In the genomic region with DNA sequence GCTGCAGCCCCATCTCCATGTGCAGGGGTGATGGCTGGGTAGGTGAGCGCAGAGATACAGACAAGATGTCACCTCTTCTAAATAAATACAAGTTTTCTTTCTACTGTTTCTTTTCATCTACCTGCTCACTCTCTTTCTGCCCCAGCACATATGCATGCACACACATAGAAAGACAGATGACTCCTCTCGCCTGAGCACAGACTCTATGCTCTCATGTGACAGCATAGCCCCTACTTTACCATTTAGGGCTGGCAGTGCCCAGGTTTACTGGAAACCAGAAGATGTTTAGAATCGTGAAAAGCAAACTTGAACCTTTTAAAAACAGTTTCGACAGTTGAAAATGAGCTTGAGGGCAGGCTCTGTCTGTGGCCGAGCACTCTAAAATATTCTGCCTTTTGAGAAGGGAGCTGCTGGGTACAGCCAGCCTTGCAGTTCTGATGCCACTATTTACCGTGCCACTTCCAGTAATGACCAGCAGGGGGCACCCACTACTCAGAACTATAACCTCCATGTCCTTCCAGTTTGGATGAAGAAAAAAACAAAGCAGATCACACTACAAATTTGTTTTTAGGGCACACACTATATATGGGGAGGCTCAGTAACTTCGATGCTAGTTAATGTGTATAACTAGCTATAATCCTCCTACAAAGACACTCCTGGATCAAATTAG, we compare ENCODE assay signal across 9 mouse cellular contexts. TPM values are rescaled to one million over a fixed set of nuclear protein-coding genes. Genes with fewer than 3 reads are reported as not detected.
DNase-seq lines count a peak whose midpoint lies in the region; ATAC-seq and TF ChIP-seq lines count a peak whose summit lies in the region.
"Had no signal": no experiment of that assay in that cellular context is flagged by ENCODE, and none has a peak within 500 bp of the region (broad histone marks: within the 10 kb centered on the region; RNA-seq: fewer than 3 reads in every experiment).

No protein-coding gene starts in this region.

- H3K4me1 ChIP-seq in liver, embryonic 12.5 days, result no peaks in the 10 kb centered on the region
- no peaks in the 10 kb centered on the region for H3K4me1 ChIP-seq in kidney, adult 2 months (ENCODE audit: control insufficient read depth, insufficient read depth, low read length)
- H3K4me1 ChIP-seq in limb, embryonic 10.5 days, result no peaks in the 10 kb centered on the region
- H3K4me1 ChIP-seq in neural tube, embryonic 11.5 days (ENCODE audit: control insufficient read depth, insufficient read depth, low read length), result no peaks in the 10 kb centered on the region
- H3K4me1 ChIP-seq: embryonic facial prominence, embryonic 13.5 days had no signal

- WGBS in liver, embryonic 12.5 days (ENCODE audit: insufficient replicate concordance), result 28% methylated on average over 7 of the region's 7 CpGs
- WGBS in kidney, adult 2 months, result 31% methylated on average over 7 of the region's 7 CpGs
- WGBS in limb, embryonic 10.5 days, result 38% methylated on average over 7 of the region's 7 CpGs
- WGBS in neural tube, embryonic 11.5 days, result 36% methylated on average over 7 of the region's 7 CpGs

- no peak for ATAC-seq in liver, embryonic 12.5 days
- ATAC-seq in neural tube, embryonic 11.5 days (ENCODE audit: insufficient read depth, low FRiP score, low TSS enrichment), result no peak; the same call in 1 of the 2 replicates

- peak; percentile 72 for TF ChIP-seq CTCF in kidney, adult 2 months (conservative IDR thresholded peaks at IDR 0.05; ENCODE audit: insufficient read depth, insufficient read length, low read depth, low read length)

- no peak for TF ChIP-seq POLR2A in kidney, adult 2 months (IDR thresholded peaks at IDR 0.05; ENCODE audit: low read depth, low read length)

- H3K27ac ChIP-seq in liver, embryonic 12.5 days, result no peak overlapping the region
- no peak overlapping the region for H3K27ac ChIP-seq in kidney, adult 2 months (ENCODE audit: insufficient read depth, low read depth, low read length)
- no peak overlapping the region for H3K27ac ChIP-seq in limb, embryonic 10.5 days
- H3K27ac ChIP-seq in neural tube, embryonic 11.5 days (ENCODE audit: low read depth, low read length), result no peak overlapping the region
- H3K27ac ChIP-seq: embryonic facial prominence, embryonic 13.5 days had no signal

- H3K9me3 ChIP-seq in liver, embryonic 12.5 days (replicated peaks), result no peaks in the 10 kb centered on the region
- no peaks in the 10 kb centered on the region for H3K9me3 ChIP-seq in limb, embryonic 10.5 days (replicated peaks)
- no peaks in the 10 kb centered on the region for H3K9me3 ChIP-seq in neural tube, embryonic 11.5 days (ENCODE audit: control insufficient read depth, low read length)
- H3K9me3 ChIP-seq: embryonic facial prominence, embryonic 13.5 days had no signal

- 0 out of 2 replicates have a peak, but pooled peaks cover 6% of the 10 kb centered on the region for H3K27me3 ChIP-seq in liver, embryonic 12.5 days (replicated peaks)
- H3K27me3 ChIP-seq in kidney, adult 2 months (replicated peaks; ENCODE audit: control insufficient read depth, insufficient read depth, low read length), result no peaks in the 10 kb centered on the region
- no peaks in the 10 kb centered on the region for H3K27me3 ChIP-seq in limb, embryonic 10.5 days (ENCODE audit: low read depth, poor library complexity, severe bottlenecking)
- no peaks in the 10 kb centered on the region for H3K27me3 ChIP-seq in neural tube, embryonic 11.5 days (ENCODE audit: control insufficient read depth, insufficient read depth, low read length)

- H3K4me3 ChIP-seq in liver, embryonic 12.5 days, result no peak overlapping the region
- H3K4me3 ChIP-seq in kidney, adult 2 months (ENCODE audit: insufficient read depth, low read depth, low read length), result no peak overlapping the region
- H3K4me3 ChIP-seq in limb, embryonic 10.5 days, result no peak overlapping the region
- H3K4me3 ChIP-seq in neural tube, embryonic 11.5 days (ENCODE audit: low read depth, low read length), result no peak overlapping the region
- H3K4me3 ChIP-seq: embryonic facial prominence, embryonic 13.5 days had no signal

- H3K36me3 ChIP-seq in liver, embryonic 12.5 days, result no peaks in the 10 kb centered on the region
- no peaks in the 10 kb centered on the region for H3K36me3 ChIP-seq in kidney, adult 2 months (ENCODE audit: control insufficient read depth, insufficient read depth, low read length)
- H3K36me3 ChIP-seq in limb, embryonic 10.5 days, result no peaks in the 10 kb centered on the region
- H3K36me3 ChIP-seq in neural tube, embryonic 11.5 days (ENCODE audit: control insufficient read depth, insufficient read depth, low read length), result no peaks in the 10 kb centered on the region
- H3K36me3 ChIP-seq: embryonic facial prominence, embryonic 13.5 days had no signal

- H3K9ac ChIP-seq in liver, embryonic 12.5 days, result no peak overlapping the region
- no peak overlapping the region for H3K9ac ChIP-seq in neural tube, embryonic 11.5 days (ENCODE audit: low read length)
- H3K9ac ChIP-seq: embryonic facial prominence, embryonic 13.5 days had no signal

- peak; percentile 66 for DNase-seq in liver
- DNase-seq in cerebellum, postnatal 10 days, result peak; percentile 91 to 93
- DNase-seq in frontal cortex, postnatal 14 days (ENCODE audit: low spot score in 2 of 2), result peak; percentile 72 to 89
- DNase-seq in kidney, adult 2 months, result peak; percentile 80
- DNase-seq in limb, embryonic 10.5 days (ENCODE audit: low spot score), result peak; percentile 86
- DNase-seq in neural tube, embryonic 11.5 days (ENCODE audit: low spot score), result peak; percentile 84
- DNase-seq in testis, postnatal 14 days (ENCODE audit: low spot score), result peak; percentile 28

- H3K4me2 ChIP-seq in liver, embryonic 12.5 days, result no peak overlapping the region
- no peak overlapping the region for H3K4me2 ChIP-seq in neural tube, embryonic 11.5 days (ENCODE audit: low read depth)
- H3K4me2 ChIP-seq: embryonic facial prominence, embryonic 13.5 days had no signal

RNA-seq across cellular contexts. Expression of a gene that starts 47.3 kb away (rescaled TPM):
- polyA plus RNA-seq in liver, embryonic 12.5 days (2016; fragmentation: Nextera tagmentation; extraction: Ambion mirVana), result not detected in 2 replicates
- polyA plus RNA-seq in kidney, adult 2 months (2012; rRNA removed), result not detected in 2 replicates
- polyA plus RNA-seq in limb, embryonic 10.5 days (2016; fragmentation: Nextera tagmentation; extraction: Ambion mirVana), result not detected in 2 replicates
- polyA plus RNA-seq in neural tube, embryonic 11.5 days (2014; fragmentation: Nextera tagmentation; extraction: Ambion mirVana), result not detected in 2 replicates
- polyA plus RNA-seq: embryonic facial prominence, embryonic 13.5 days had no signal

Comparison
In these comparisons a context has a peak if more than half of its experiments do, and no peak if none do; other contexts are left out.
1. DNase-seq: peak in every context shown above with its lines; median percentile 92 in cerebellum, postnatal 10 days; 86 in limb, embryonic 10.5 days; 84 in neural tube, embryonic 11.5 days; 80 in frontal cortex, postnatal 14 days; 80 in kidney, adult 2 months; 66 in liver; 28 in testis, postnatal 14 days.